Mouse (Mus musculus) small intestine, adult 2 months (tissue): ENCODE measurements at regions not wholly inside any gene's neighbourhood (a gene's known extent, or its start where the extent isn't known, plus 50 kb on each side); places are given as distances from the start of the nearest gene placed in this dataset.

Experiments
- CTCF ChIP-seq: fragments of 200-500 bp; IDR thresholded peaks from 2 replicates; pipeline ENCODE4 v1.5.1; 2012; ENCODE audit warnings: low read depth, mild to moderate bottlenecking, control low read depth, inconsistent platforms, low read length, moderate library complexity, mixed read lengths; ENCODE audit not compliant: insufficient replicate concordance, insufficient read length; ENCODE audit errors: extremely low read depth
- POLR2A ChIP-seq: fragments of 200-500 bp; IDR thresholded peaks from 2 replicates; pipeline ENCODE4 v1.6.1; 2012; ENCODE audit warnings: low read depth, mild to moderate bottlenecking, control low read depth, inconsistent platforms, low read length, moderate library complexity

DNA sequence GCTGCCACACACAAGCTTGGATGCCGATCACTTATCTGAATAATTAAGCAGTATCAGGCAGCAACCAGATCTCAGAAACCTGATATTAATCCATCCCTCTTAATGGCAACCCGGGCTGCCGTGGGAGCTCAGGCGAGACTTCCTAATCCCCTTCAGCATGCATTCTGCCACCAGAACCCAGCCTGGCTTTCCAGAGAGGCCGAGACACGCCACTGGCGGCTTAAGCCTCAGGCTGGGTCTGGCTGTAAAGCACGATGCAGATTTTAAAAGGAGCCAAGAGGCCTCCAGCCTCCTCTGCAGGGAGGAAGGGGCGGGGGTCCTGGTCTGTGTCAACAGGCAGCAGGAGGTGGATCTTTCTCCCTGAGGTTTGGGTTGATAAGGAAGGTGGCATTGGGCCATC is 659.1 kb upstream of the 3110018I06Rik start:
- no peak for TF ChIP-seq CTCF
- no peak for TF ChIP-seq POLR2A
